Mouse (Mus musculus) myocyte (in vitro differentiated cells): Measurements from ENCODE around the gene Asns. TPM values are rescaled to one million over a fixed set of nuclear protein-coding genes. Genes with fewer than 3 reads are reported as not detected.
"Not testable (repeated sequence)": the region's sequence is repeated elsewhere in the genome, so short reads cannot be mapped to it uniquely, and the experiment has no call there.

ENCODE experiments used
- H3K27me3 ChIP-seq: one replicate; pipeline ENCODE4 v1.6.1; 2011; ENCODE audit not compliant: control insufficient read depth, insufficient read depth, insufficient read length
- H3K36me3 ChIP-seq: one replicate; pipeline ENCODE4 v1.6.1; 2011; ENCODE audit not compliant: control insufficient read depth, insufficient read depth
- H3K4me2 ChIP-seq: one replicate; pipeline ENCODE4 v1.6.1; 2011; ENCODE audit warnings: low read depth, control low read depth
- H3K4me3 ChIP-seq: one replicate; pipeline ENCODE4 v1.5.1; 2011; ENCODE audit warnings: mild to moderate bottlenecking, control low read depth, moderate library complexity
- H3K79me2 ChIP-seq: one replicate; pipeline ENCODE4 v1.6.1; 2011; ENCODE audit not compliant: control insufficient read depth, insufficient read depth
- H3ac ChIP-seq: one replicate; pipeline ENCODE4 v1.6.1; 2011; ENCODE audit not compliant: control insufficient read depth, insufficient read length
- CEBPB ChIP-seq: IDR thresholded peaks from 2 replicates; pipeline ENCODE4 v1.6.1; 2011; ENCODE audit warnings: mild to moderate bottlenecking, moderate library complexity; ENCODE audit not compliant: poor library complexity, insufficient read depth, severe bottlenecking
- E2F4 ChIP-seq: IDR thresholded peaks from one replicate; pipeline ENCODE4 v1.6.1; 2011; ENCODE audit warnings: mild to moderate bottlenecking, control low read depth, moderate library complexity; ENCODE audit not compliant: insufficient read depth
- MAX ChIP-seq: IDR thresholded peaks from one replicate; pipeline ENCODE4 v1.6.1; 2011; ENCODE audit warnings: low read depth, mild to moderate bottlenecking, control low read depth
- MYOD1 ChIP-seq, 3 experiments: IDR thresholded peaks; one replicate each; pipeline ENCODE4 v1.6.1; 2011; ENCODE audit warnings: control low read depth in 2 of 3, low read depth in 2 of 3, mild to moderate bottlenecking in 2 of 3, moderate library complexity in 1 of 3; ENCODE audit not compliant: insufficient read length in 2 of 3, control insufficient read depth in 1 of 3
- MYOG ChIP-seq, 3 experiments: IDR thresholded peaks; one replicate each; pipeline ENCODE4 v1.6.1; 2011; ENCODE audit warnings: control low read depth in 2 of 3, low read depth in 2 of 3, mild to moderate bottlenecking in 2 of 3; ENCODE audit not compliant: insufficient read length in 2 of 3, control insufficient read depth in 1 of 3, insufficient read depth in 1 of 3
- POLR2A ChIP-seq: IDR thresholded peaks from one replicate; pipeline ENCODE4 v1.6.1; 2011; ENCODE audit warnings: low read depth, mild to moderate bottlenecking, control low read depth, moderate library complexity; ENCODE audit not compliant: insufficient read length
- POLR2AphosphoS2 ChIP-seq: IDR thresholded peaks from one replicate; pipeline ENCODE4 v1.6.1; 2011; ENCODE audit warnings: low read depth, control low read depth; ENCODE audit not compliant: insufficient read length
- REST ChIP-seq: IDR thresholded peaks from one replicate; pipeline ENCODE4 v1.6.1; 2011; ENCODE audit warnings: mild to moderate bottlenecking, control low read depth, moderate library complexity; ENCODE audit not compliant: insufficient read depth, insufficient read length
- SRF ChIP-seq: IDR thresholded peaks from one replicate; pipeline ENCODE4 v1.6.1; 2011; ENCODE audit warnings: low read depth; ENCODE audit not compliant: control insufficient read depth, insufficient read length
- TCF12 ChIP-seq: IDR thresholded peaks from one replicate; pipeline ENCODE4 v1.6.1; 2011; ENCODE audit warnings: mild to moderate bottlenecking, control low read depth; ENCODE audit not compliant: poor library complexity, insufficient read depth, severe bottlenecking
- TCF3 ChIP-seq: IDR thresholded peaks from one replicate; pipeline ENCODE4 v1.6.1; 2011; ENCODE audit warnings: low read depth, control low read depth; ENCODE audit not compliant: insufficient read length
- USF1 ChIP-seq: IDR thresholded peaks from one replicate; pipeline ENCODE4 v1.6.1; 2011; ENCODE audit warnings: low read depth, mild to moderate bottlenecking, control low read depth, moderate library complexity
- polyA plus RNA-seq: library from polyadenylated mRNA; unstranded; fragments of >200 nt; fragmentation: generic; extraction: Trizol; gene quantifications from one replicate; pipeline ENCODE4 v1.2.1, GENCODE M21; 2012; ENCODE audit warnings: missing spikeins

The Asns gene
- polyA plus RNA-seq, 1 experiment = 434 TPM

DNA sequence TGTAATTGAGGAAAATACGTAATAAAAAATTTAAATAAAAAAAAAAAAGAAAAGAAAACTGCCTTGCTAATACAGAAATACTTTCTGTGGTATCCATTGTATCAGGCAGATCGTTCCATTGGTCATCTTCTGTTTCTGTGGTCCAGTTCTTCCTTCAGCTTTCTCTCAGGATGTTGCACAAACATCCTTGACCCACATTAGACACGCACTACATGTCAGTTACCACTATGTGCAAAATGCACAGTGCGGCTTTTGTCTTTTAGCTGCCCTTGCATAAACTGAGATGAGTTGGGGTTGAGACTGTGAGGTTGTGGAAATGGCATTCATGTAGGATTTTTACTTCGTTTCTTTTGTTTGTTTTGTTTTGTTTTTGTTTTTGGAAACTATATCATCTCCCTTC is 24.7 kb downstream of the Asns start:
- Histone ChIP-seq H3K27me3 (no peaks in the 10 kb centered on the region), H3K36me3 (no peaks in the 10 kb centered on the region), H3K4me3 (no peak overlapping the region), H3ac (no peak overlapping the region), H3K79me2 (no peaks in the 10 kb centered on the region), H3K4me2 (no peak overlapping the region)
- TF ChIP-seq E2F4 (no peak), TCF12 (no peak), REST (no peak), MYOD1 (IDR thresholded peaks at IDR 0.05; ENCODE audit: control insufficient read depth in 1 of 3, insufficient read length in 2 of 3, low read depth in 2 of 3) (no peak), TCF3 (no peak), POLR2AphosphoS2 (no peak), POLR2A (no peak), CEBPB (no peak), MYOG (IDR thresholded peaks at IDR 0.05; ENCODE audit: control insufficient read depth in 1 of 3, insufficient read depth in 1 of 3, insufficient read length in 2 of 3, low read depth in 2 of 3) (no peak), USF1 (no peak), MAX (no peak), SRF (no peak)

DNA sequence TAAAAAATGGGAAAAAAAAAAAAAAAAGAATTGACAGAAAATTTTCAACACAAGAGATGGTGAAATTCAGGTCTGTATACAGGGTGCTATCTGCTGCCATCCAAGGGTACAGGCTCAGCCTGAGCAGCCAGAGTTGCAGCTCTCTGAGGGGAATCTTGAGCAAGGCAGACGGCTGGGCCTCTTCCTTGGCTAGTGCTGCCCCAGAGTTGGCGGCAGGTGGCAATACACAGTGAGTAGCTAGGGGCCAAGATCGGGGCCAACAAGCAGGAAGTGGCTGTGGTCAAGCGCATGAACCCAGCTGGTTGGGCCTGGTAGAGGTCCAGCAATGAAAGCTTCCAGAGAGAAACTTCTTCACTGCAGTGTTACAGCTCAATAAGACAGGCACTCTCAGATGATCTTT is 27.2 kb downstream of the Asns start:
- H3K27me3 ChIP-seq, H3K4me3 ChIP-seq, H3K79me2 ChIP-seq, H3K36me3 ChIP-seq, H3K4me2 ChIP-seq, H3ac ChIP-seq: not testable (repeated sequence)

DNA sequence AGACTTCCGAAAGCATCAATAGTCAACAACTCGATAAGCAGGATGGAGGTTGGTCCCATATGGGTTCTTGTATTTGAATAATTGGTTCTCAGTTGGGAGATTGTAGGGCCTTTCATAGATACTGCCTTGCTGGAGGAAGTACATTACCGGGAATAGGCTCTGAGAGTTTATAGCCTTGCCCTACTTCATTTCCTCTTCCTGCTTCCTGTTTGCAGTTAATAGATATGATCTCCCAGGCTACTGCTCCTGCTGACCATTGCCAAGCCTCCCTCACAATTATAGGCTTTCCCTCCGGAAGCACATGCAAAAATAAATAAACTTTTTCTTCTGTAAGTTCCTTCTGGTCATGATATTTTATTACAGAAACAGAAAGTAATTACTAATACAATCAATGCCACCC is 31.6 kb downstream of the Asns start:
- H3ac ChIP-seq = no peak overlapping the region
- no peak overlapping the region for H3K4me3 ChIP-seq
- no peak for TF ChIP-seq POLR2AphosphoS2
- TF ChIP-seq TCF3 = no peak
- TF ChIP-seq MAX = no peak
- no peak for TF ChIP-seq SRF
- TF ChIP-seq POLR2A = no peak
- no peak for TF ChIP-seq CEBPB
- no peak for TF ChIP-seq MYOG (IDR thresholded peaks at IDR 0.05; ENCODE audit: control insufficient read depth in 1 of 3, insufficient read depth in 1 of 3, insufficient read length in 2 of 3, low read depth in 2 of 3)
- no peak for TF ChIP-seq MYOD1 (IDR thresholded peaks at IDR 0.05; ENCODE audit: control insufficient read depth in 1 of 3, insufficient read length in 2 of 3, low read depth in 2 of 3)
- no peak for TF ChIP-seq USF1
- TF ChIP-seq TCF12 = no peak
- TF ChIP-seq REST = no peak
- no peak for TF ChIP-seq E2F4
- H3K79me2 ChIP-seq = no peaks in the 10 kb centered on the region
- no peaks in the 10 kb centered on the region for H3K36me3 ChIP-seq
- H3K27me3 ChIP-seq = no peaks in the 10 kb centered on the region
- no peak overlapping the region for H3K4me2 ChIP-seq

DNA sequence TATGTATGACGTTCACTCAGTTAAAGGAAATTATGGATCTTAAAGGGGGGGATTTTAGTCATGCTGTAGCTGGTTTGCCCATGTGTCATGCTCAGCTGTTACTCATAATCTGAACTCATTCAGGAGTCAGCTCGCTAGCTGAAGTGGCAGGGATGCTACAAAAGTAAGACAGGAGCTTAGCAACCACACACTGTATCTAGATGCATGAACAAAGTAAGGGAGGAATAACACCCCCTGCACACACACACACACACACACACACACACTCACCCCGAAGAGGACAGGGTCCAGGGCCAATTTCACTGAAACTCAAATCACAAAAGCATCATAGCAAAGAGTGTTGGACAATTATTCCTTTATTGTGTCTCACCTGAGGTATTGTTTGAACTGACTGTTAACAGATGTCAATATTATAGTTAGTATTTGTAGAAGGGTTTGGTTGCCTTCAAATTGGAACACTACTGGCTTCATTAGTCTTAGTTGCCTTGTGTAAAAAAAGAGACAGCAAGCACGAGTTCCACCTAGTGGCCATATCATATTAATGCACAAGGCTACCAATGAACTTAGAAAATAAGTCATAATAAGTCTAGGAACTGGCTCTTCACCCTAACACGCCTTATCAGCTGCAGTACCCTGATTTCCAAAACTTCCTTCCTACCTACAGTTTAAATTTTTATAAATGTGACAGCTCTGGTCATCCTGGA is 32.5 kb downstream of the Asns start:
- no peak for TF ChIP-seq MYOG (IDR thresholded peaks at IDR 0.05; ENCODE audit: control insufficient read depth in 1 of 3, insufficient read depth in 1 of 3, insufficient read length in 2 of 3, low read depth in 2 of 3)
- TF ChIP-seq TCF12 = no peak
- TF ChIP-seq POLR2AphosphoS2 = no peak
- TF ChIP-seq POLR2A = no peak
- TF ChIP-seq E2F4 = no peak
- no peak for TF ChIP-seq MYOD1 (IDR thresholded peaks at IDR 0.05; ENCODE audit: control insufficient read depth in 1 of 3, insufficient read length in 2 of 3, low read depth in 2 of 3)
- no peak for TF ChIP-seq REST
- TF ChIP-seq USF1 = no peak
- no peak for TF ChIP-seq CEBPB
- no peak for TF ChIP-seq TCF3
- no peak for TF ChIP-seq MAX
- no peak for TF ChIP-seq SRF

DNA sequence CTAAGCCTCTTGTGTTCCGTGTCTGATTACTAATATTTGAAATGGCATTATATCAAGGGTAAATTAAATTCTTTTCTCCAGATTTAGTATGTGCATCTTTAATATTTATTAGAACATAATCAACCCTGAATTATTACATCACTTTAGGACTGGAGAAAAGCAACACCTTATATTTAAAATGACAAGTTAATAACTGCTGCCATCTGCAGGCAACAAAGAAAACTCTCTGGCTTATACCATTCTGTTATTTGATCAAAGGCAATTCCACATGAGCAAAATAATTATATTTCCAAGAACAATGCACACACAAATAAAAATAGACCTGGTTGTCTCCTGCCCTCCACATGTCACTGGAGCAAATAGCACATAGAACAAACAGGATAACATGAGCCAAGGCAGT is 36.5 kb downstream of the Asns start:
- H3K79me2 ChIP-seq = no peaks in the 10 kb centered on the region

More for the DNA sequence above, 32.5 kb downstream of the Asns start:
- Histone ChIP-seq H3K27me3 (no peaks in the 10 kb centered on the region), H3K79me2 (no peaks in the 10 kb centered on the region), H3K4me2 (no peak overlapping the region), H3K4me3 (no peak overlapping the region), H3K36me3 (no peaks in the 10 kb centered on the region), H3ac (no peak overlapping the region)

More for the DNA sequence above, 36.5 kb downstream of the Asns start:
- Histone ChIP-seq H3K4me2 (no peak overlapping the region), H3K36me3 (no peaks in the 10 kb centered on the region), H3K4me3 (no peak overlapping the region), H3ac (no peak overlapping the region), H3K27me3 (no peaks in the 10 kb centered on the region)
- TF ChIP-seq TCF12 (no peak), MYOG (IDR thresholded peaks at IDR 0.05; ENCODE audit: control insufficient read depth in 1 of 3, insufficient read depth in 1 of 3, insufficient read length in 2 of 3, low read depth in 2 of 3) (no peak), REST (no peak), CEBPB (no peak), MAX (no peak), SRF (no peak), TCF3 (no peak), MYOD1 (IDR thresholded peaks at IDR 0.05; ENCODE audit: control insufficient read depth in 1 of 3, insufficient read length in 2 of 3, low read depth in 2 of 3) (no peak), POLR2A (no peak), USF1 (no peak), POLR2AphosphoS2 (no peak), E2F4 (no peak)
